Mouse (Mus musculus) frontal cortex, postnatal 36 days (tissue): ENCODE results near the gene 5330417C22Rik.

Experiments
- DNase-seq, 2 experiments: peaks; one replicate each; pipeline ENCODE4 v3.0.0; 2022; ENCODE audit warnings: low spot score in 2 of 2

5330417C22Rik gene

DNA sequence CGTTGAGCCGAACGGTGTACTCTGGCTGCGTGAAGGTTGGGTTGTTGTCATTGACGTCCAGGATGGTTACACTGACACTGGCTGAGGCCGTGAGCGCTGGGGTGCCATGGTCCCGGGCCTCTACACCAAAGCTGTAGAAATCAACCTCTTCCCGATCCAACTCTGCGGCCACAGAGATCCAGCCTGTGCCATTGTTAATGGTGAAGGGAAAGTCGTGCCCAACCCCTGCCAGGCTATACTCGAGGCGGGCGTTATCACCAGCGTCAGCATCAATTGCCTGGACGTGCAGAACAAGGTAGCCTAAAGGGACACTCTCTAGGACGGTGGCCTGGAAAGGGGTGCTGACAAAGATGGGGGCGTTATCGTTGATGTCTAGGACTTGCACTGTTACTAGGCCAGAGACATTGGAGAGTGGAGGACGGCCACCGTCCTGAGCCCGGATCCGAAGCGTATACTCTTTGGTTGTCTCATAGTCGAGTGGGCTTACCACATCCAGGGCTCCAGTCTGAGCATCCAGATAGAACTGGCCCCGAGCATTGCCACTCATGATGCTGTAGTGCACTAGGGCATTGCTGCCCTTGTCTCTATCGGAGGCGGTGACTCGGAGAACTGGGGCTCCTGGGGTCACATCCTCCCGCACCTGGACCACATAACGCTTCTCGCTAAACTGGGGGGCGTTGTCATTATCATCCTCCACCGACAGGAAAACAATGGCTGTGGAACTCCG is 122.5 kb downstream of the 5330417C22Rik start:
- DNase-seq = no peak

DNA sequence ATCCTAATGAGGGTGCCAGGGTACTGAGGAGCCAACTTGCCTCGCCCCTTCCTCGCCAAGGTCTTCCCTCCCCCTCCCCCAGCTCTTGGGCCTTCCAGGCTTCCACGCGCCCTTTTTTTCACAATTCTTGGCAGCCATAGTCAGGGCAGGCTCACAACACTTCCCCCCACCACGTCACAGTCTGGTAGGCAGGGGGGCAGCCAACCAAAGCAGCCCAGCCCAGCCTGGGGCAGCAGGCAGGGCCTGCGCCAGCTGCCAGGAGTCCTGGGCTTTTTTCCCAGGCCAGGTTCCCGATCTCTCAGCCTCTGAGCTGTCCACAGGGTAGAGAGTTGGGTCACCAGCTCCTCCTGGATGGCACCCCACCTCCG is 124.6 kb downstream of the 5330417C22Rik start:
- peak; percentile 47 to 65 for DNase-seq

DNA sequence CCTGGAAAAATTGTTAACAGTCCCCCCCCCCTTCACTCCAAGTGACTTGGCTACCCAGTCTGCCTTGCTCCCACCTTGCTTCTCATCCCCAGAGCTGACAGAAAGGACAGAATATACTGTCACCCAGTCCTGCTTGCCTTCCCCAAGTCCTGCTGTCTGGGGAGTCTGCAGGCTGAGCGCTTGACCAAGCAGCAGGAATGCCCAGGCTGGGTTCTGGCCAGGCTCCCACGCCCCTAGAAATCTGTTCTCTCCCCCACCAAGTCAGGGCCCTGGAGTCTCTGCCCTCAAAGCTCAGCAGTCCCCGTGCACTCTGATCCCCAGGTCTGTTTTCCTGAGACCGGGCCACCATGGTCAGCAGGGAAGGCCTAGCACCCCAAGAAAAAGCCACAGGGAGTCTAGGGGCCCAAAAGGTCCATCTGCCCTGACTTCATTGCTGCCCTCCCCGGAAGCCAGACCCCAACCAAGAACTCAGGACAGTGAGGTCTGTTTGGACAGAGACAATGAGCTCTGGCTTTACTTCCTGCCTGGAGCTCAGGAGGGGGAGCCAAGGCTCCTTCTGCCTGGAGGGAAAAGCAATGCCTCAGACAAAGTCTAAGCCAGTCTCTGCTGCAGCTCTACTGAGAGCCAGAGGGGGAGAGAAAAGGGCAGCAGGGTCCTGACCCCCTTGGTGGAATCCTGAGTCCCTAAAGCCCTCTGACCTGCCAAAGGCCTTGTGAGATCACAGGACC is 125.1 kb downstream of the 5330417C22Rik start:
- no peak for DNase-seq

DNA sequence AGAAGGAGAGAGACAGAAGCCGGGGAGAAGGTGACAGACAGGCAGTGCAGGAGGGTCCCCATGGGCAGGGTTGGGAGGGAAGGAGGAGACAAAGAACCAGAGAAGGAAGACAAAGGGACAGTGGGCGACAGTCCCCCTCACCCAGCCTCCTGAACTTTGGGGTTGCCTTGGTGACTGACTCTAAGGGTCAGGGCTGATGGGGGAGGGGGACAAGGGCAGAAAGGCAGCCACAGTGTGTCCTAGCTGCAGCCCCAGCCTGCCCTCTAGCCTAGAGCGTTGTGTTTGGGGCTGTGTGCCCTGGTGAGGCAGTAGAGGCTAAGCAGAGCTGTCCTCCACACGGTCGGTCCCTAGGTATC is 126.0 kb downstream of the 5330417C22Rik start:
- DNase-seq = no peak

DNA sequence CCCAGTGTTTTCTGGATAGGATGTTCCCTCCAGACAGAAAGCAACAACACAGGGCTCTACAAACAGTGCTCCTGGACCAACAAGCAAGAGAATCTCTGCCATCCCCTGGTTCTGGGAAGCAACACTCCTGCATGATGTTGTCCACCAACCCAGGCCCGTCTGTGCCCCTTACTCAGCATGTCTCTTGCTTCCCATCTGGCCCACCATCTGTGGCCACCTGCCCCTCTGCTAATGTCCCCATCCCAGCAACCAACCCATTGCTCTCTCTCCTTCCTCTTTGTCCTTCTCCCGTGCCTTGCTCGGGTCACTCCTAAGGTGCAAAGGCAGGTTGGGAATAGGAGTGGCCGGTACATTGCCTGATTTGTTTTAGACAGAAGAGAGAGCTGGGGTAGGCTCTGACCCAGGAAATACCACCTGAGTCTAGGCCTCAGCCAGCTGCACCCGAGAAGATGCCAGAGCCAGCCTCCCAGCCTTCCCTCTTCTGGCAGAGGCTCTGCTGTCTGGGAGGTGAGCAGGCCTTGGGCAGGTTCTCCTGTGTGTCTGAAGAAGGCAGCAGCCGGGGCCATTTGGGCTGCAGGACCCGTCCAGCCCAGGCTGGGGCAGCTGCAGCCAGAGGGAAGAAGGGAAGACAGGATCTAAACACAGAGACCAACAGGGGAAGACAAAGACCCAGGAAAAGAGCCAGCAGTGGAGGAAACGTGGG is 126.5 kb downstream of the 5330417C22Rik start:
- no peak for DNase-seq

DNA sequence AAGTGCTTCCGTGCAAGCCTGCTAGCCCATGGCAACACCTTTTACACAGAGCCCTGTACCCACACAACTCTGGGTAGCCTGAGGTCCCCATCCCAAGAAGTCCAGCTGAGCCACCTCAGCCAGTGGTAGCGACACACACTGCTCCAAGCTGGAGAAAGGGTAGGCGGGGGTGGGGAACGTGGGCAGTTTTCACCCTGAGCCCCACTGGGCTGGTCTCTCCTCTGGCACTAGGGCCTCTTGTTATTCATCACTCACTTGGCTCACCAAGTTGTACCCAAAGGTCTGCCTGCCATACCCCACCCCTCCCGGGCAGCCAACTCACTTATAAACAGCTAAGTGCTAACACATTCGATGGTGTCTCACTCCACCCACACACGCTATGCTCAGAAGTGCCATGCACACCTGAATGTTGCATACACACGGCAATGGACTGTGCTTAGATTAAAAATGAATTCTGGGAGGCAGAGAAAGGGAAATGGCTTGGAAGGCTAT is 127.8 kb downstream of the 5330417C22Rik start:
- DNase-seq = no peak

DNA sequence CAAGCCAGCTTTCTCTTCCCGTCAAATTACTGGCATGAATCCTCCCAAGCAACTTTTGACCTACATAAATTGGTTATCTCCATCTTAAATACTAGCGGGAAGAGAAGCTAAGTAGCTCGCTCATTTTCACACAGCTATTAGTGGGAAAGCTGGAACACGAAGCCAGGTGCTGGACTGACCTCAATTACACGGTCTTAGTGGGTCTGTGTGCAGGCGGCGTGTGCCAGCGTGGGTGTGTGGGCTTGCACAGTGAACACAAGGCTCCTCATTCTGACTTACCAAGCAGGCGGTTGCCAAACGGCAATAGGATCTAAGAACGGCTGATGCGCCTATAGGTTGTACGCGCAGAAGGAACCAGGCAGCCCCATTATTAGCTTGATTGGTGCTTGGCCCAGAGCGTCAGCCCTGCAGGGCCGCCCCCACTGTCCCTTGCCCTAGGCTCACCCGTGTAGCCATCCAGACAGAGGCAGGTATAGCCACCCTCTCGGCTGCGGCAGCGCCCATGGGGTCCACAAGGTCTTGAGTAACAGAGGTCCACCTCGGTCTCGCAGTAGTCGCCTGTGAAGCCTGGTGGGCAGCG is 129.9 kb downstream of the 5330417C22Rik start:
- DNase-seq = peak in 1 of 2 experiments; percentile 60
